Mouse (Mus musculus): Measurements from ENCODE around the gene Gm6408.
"Not testable (repeated sequence)": the region's sequence is repeated elsewhere in the genome, so short reads cannot be mapped to it uniquely, and the experiment has no call there.

- not testable (repeated sequence) for TF ChIP-seq POLR2A, CTCF (IDR thresholded peaks at IDR 0.05; ENCODE audit: insufficient read depth, low read depth, low read length)
Observed at GRCm38 (mm10) chr5:146513823-146514222, 32.1 kb downstream of the Gm6408 start, which contains the start of gene Gm3402.

Measured in olfactory bulb, adult 2 months (tissue).